Mouse (Mus musculus) 416B (cell line): ENCODE results near the gene Agpat4.
A peak's percentile ranks its signal among the peaks of the same experiment; 100 is the strongest.
"Not testable (repeated sequence)": the region's sequence is repeated elsewhere in the genome, so short reads cannot be mapped to it uniquely, and the experiment has no call there.

ENCODE experiments used
- DNase-seq: peaks from one replicate; pipeline ENCODE4 v3.0.0; 2011; ENCODE audit warnings: low read depth

Agpat4 gene

DNA sequence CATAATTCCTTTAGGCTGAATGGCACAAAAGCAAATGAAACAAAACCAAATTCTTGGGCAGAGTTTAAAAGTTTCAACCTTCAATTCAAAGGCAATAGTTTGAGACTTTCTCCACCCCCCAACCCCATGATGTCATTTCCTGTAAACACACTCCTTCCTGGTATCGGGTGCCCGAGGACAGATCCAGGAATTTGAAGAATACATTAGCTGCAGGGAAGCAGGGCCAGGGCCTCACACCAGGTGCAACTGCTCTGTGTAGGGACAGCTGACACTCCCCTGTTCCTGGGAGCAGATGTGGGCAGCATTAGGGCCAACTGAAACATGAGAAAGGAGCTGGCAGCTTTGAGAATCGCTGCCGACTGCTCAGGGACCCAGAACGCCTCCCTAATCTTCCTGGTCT, 76.6 kb downstream of the Agpat4 start:
- no peak for DNase-seq

GRCm38 (mm10) chr17:12195604-12196003, 77.1 kb downstream of the Agpat4 start:
- DNase-seq: no peak

DNA sequence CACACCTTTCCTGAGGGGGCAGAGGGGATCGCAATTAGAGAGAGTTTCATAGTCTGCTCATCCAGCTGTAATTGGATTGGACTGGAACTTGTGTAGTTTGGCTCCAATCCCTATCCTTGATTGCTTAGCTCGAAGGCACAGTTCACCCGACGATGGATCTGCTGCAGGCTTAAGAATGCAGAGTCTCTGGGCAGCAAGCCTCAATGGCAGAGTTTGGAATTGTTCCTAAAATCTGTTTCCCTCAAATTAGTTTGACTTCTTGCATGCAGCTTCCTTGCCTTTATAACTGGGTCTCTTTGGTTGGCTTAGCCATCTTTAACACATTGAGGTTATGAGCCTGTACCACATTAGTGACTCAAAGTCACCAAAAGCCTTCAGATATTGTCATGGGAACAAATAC, 81.4 kb downstream of the Agpat4 start:
- DNase-seq: no peak

- peak; percentile 37 for DNase-seq
Observed at GRCm38 (mm10) chr17:12201086-12201485, 82.6 kb downstream of the Agpat4 start.

DNA sequence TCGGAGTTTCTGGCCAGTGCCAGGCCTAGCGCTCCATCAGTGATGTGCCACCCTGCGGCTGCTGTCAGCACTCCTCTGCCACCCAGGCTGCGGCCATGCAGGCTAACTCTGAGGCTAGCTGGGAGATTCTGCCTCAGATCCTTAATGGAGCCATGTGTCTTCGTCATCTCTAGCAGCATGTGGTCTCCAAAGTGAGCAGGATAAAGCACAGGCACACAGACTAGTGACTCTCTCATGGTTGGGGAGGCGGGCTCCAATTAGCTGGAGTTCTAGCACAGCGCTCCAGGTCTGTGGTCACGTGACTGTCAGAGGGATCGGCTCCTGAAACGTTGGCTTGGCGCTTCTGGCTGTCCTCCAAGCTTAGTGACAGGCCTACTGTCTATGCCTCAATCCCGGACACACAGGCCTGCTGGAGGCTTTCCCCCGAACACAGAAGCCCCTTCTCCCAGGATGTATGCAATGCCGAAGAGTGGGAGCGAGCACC, 85.0 kb downstream of the Agpat4 start:
- DNase-seq: no peak

DNA sequence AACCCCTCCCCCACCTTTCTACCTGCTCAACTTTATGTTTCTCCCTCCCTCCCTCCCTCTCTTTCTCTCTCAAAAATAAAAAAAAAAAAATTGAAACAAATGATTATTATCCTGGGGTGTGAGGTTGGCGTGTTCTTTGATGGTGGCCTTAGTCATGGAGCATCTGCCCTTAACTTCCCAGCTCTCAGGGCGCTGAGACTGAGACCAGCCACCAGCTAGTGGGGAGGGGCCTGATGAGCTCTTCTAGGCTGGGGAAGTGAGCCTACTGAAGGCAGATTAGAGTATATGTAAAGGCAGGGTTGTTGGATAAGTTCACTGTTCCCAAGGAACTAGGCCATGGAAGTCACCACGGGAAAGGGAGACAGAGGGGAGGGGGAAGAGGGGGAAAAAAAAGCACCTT, 85.7 kb downstream of the Agpat4 start:
- DNase-seq: no peak

DNA sequence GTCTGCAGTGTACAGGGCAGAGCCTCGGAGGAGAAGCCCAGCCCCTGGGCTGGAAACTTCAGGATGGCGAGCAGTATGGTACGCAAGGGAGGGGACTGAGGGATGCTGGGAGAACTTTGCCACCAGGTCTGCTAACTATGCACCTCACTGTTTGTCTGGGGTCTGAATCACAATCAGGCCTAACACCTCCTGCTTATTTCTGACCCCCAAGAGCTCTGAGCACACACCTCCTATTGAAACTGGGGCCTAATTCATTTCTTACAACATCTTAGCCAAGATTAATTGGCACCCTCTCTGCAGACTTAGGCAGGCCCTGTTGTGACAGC, 86.1 kb downstream of the Agpat4 start:
- no peak for DNase-seq

- DNase-seq: no peak
Observed at GRCm38 (mm10) chr17:12205015-12205693, 86.7 kb downstream of the Agpat4 start.

GRCm38 (mm10) chr17:12205694-12206075, 87.2 kb downstream of the Agpat4 start:
- no peak for DNase-seq

DNA sequence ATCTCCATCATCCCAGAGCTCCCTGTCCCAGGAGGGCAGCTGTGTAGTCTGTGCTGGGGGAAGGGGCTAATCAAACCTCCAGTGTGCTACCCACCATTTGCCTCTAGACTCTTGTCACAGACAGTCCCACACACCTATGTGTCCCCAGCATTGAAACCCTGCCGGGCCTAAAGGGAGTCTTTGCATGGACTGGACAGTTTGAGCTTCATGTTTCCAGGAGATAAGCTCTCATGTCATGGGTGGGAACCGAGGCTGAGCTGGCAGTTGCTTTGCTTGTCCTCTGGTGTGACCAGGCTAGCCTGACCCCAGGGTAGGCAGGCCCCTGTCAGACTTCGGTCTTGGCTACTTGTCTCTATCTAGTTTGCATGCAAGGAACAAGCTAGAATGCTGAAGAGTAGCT, 87.7 kb downstream of the Agpat4 start:
- no peak for DNase-seq

DNA sequence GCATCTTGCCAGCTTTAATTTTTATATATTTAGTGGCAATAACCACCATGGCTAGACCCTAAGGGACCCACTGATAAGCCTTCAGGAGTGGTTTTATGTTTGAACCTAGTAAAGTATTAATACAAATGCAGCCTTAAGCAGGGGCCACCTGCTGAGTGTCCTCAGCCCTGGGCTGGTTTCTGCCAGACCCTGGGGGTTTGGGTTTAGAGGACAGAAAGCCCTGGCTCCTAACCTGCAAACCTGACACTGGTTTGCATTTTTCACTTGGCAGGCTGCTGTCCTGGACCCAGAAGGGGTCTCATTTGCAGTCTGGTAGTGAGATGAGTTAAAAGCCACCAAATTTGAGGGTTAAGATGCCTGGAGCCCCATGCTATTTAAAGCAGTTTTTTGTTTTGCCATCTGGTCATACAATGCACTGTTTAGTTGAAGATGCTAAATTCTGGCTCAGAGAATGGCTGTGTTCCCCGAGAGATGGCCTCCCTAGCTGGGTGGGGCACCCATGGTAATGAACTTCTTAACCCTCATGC, 88.6 kb downstream of the Agpat4 start:
- no peak for DNase-seq

- no peak for DNase-seq
Observed at GRCm38 (mm10) chr17:12209481-12209880, 91.0 kb downstream of the Agpat4 start.

- peak; percentile 55 for DNase-seq
Observed at GRCm38 (mm10) chr17:12210544-12211132, 92.1 kb downstream of the Agpat4 start.

GRCm38 (mm10) chr17:12211890-12212289, 93.4 kb downstream of the Agpat4 start:
- DNase-seq: no peak

- peak; percentile 18 for DNase-seq
Observed at GRCm38 (mm10) chr17:12212341-12212740, 93.8 kb downstream of the Agpat4 start.

GRCm38 (mm10) chr17:12213430-12213829, 94.9 kb downstream of the Agpat4 start:
- DNase-seq: no peak

- no peak for DNase-seq
Observed at GRCm38 (mm10) chr17:12216224-12216623, 97.7 kb downstream of the Agpat4 start.

GRCm38 (mm10) chr17:12221926-12222325, 103.4 kb downstream of the Agpat4 start:
- no peak for DNase-seq

DNA sequence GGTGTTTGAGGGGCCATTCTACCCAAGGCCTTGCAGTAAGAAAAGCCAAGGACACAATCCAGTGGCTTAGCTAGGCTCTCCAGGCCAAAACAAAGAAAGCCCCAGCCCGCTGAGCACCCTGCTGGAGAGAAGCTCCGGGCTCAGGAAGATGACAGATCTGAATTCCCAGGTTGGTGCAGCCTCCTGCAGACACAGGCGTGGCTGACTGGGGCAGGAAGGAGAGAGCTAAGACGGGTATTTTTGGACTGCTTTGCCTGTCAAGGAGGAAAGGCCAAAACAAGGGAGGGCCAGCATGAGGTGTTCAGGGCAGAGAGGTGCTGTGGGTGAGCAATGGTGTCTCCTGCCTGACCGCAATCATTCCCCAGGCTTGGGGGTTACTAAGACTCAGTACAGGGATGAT, 105.2 kb downstream of the Agpat4 start:
- no peak for DNase-seq

DNA sequence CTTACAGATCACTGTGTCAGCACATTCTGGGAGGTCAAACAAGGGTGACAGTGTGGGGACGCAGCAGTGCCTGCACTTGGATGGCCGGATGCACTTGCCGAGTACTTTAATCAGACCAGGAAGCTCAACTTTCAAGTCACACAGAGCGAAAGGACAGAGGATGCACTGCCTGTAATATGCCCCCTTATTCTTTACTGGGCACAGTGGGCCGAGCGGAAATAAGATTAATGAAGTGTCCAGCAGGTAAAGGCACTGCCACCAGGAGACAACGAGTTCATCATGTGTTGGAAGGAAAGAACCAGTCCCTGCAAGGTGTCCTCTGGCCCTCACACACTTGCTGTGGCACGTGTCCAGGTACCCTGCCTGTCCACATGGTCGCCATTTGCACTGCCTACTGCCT, 105.6 kb downstream of the Agpat4 start:
- no peak for DNase-seq

DNA sequence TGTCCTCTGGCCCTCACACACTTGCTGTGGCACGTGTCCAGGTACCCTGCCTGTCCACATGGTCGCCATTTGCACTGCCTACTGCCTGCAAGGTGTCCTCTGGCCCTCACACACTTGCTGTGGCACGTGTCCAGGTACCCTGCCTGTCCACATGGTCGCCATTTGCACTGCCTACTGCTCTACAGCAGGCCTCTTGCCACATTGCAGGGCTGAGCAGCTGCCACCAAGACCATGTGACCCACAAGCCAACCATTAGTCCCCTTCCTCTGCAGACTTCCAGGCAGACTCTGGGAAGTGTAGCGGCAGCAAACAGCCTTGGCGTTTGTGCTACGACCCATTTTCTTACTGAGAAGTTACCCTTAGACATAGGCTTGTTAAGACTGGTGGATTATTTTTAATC, 106.0 kb downstream of the Agpat4 start:
- not testable (repeated sequence) for DNase-seq

- DNase-seq: no peak
Observed at GRCm38 (mm10) chr17:12225227-12225626, 106.7 kb downstream of the Agpat4 start.

- DNase-seq: peak; percentile 49
Observed at GRCm38 (mm10) chr17:12226551-12226950, 108.0 kb downstream of the Agpat4 start.

DNA sequence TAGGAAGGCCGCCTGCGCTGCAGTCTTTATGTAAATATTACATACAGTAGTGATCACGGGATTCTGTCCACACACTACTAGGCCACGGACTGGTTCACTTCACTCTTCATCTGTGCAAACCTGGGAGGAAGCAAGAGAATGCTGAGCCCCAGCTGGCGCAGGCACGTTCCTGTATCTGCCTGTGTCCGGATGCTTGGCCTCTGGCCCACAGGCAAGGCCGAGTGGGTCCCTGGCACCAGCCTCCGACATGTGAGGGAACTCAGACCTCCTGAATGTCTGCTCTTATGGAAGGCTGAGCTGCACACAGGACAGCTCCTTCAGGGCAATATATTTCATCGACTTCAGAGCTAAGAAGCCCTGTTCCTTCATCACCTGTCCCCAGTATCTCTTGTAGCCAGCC, 109.5 kb downstream of the Agpat4 start:
- DNase-seq: no peak
